Mouse (Mus musculus): Measurements from ENCODE around the gene Tmem178. TPM values are rescaled to one million over a fixed set of nuclear protein-coding genes. Genes with fewer than 3 reads are reported as not detected.

Tmem178 gene
- polyA plus RNA-seq, 1 experiment: 4.0 TPM

GRCm38 (mm10) chr17:80946091-80946885 is 1.9 kb downstream of the Tmem178 start:
- Histone ChIP-seq H3K27me3 (ENCODE audit: control insufficient read depth, insufficient read depth, low read length) (peaks cover 17% of the 10 kb centered on the region), H3K27ac (ENCODE audit: insufficient read depth, low read depth, low read length) (no peak overlapping the region), H3K36me3 (ENCODE audit: control insufficient read depth, insufficient read depth, low read length) (no peaks in the 10 kb centered on the region), H3K4me3 (ENCODE audit: low read depth, low read length) (no peak overlapping the region), H3K4me1 (ENCODE audit: control insufficient read depth, insufficient read depth, insufficient read length, low read length) (no peaks in the 10 kb centered on the region; the same call in 1 of the 2 replicates)
- TF ChIP-seq CTCF (IDR thresholded peaks at IDR 0.05; ENCODE audit: extremely low read depth, insufficient read length, insufficient replicate concordance, low read depth, low read length) (no peak), POLR2A (IDR thresholded peaks at IDR 0.05; ENCODE audit: low read depth, low read length) (no peak)
- WGBS: 67% methylated on average over 5 of the region's 5 CpGs

- Histone ChIP-seq H3K4me1 (ENCODE audit: control insufficient read depth, insufficient read depth, insufficient read length, low read length) (no peaks in the 10 kb centered on the region; the same call in 1 of the 2 replicates), H3K4me3 (ENCODE audit: low read depth, low read length) (no peak overlapping the region), H3K27ac (ENCODE audit: insufficient read depth, low read depth, low read length) (no peak overlapping the region), H3K36me3 (ENCODE audit: control insufficient read depth, insufficient read depth, low read length) (no peaks in the 10 kb centered on the region), H3K27me3 (ENCODE audit: control insufficient read depth, insufficient read depth, low read length) (peaks cover 18% of the 10 kb centered on the region)
- no peak for TF ChIP-seq CTCF (IDR thresholded peaks at IDR 0.05; ENCODE audit: extremely low read depth, insufficient read length, insufficient replicate concordance, low read depth, low read length)
- TF ChIP-seq POLR2A (IDR thresholded peaks at IDR 0.05; ENCODE audit: low read depth, low read length): no peak
- 74% methylated on average over 12 of the region's 12 CpGs for WGBS
Measured at GRCm38 (mm10) chr17:80947075-80947960, 2.9 kb downstream of the Tmem178 start.

DNA sequence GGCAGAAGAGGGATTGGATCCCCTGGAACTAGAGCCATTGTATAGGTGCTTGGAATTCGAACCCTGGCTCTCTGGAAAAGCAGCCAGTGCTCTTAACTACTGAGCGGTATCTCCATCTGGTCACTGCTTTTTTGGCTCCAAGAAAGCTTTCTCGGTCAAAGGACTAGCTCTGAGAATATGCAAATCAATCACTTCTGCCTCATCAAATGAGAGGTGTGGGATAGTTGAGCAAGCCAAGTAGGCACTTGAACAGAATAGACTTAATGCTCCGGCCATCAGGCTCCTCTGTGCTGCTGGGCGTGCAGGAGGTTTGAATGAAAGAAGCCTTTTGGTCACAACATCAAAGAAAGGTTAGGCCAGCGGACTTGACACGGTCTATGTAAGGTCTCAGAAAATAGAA is 5.0 kb downstream of the Tmem178 start:
- WGBS: 85% methylated on average over 7 of the region's 7 CpGs
- peaks cover 13% of the 10 kb centered on the region for H3K27me3 ChIP-seq (ENCODE audit: control insufficient read depth, insufficient read depth, low read length)
- H3K36me3 ChIP-seq (ENCODE audit: control insufficient read depth, insufficient read depth, low read length): no peaks in the 10 kb centered on the region
- H3K4me1 ChIP-seq (ENCODE audit: control insufficient read depth, insufficient read depth, insufficient read length, low read length): no peaks in the 10 kb centered on the region; the same call in 1 of the 2 replicates
- TF ChIP-seq POLR2A (IDR thresholded peaks at IDR 0.05; ENCODE audit: low read depth, low read length): no peak
- TF ChIP-seq CTCF (IDR thresholded peaks at IDR 0.05; ENCODE audit: extremely low read depth, insufficient read length, insufficient replicate concordance, low read depth, low read length): no peak
- H3K27ac ChIP-seq (ENCODE audit: insufficient read depth, low read depth, low read length): no peak overlapping the region
- no peak overlapping the region for H3K4me3 ChIP-seq (ENCODE audit: low read depth, low read length)

GRCm38 (mm10) chr17:80949895-80950294 is 5.5 kb downstream of the Tmem178 start:
- 84% methylated on average over 10 of the region's 10 CpGs for WGBS
- peaks cover 8% of the 10 kb centered on the region for H3K27me3 ChIP-seq (ENCODE audit: control insufficient read depth, insufficient read depth, low read length)
- TF ChIP-seq CTCF (IDR thresholded peaks at IDR 0.05; ENCODE audit: extremely low read depth, insufficient read length, insufficient replicate concordance, low read depth, low read length): no peak
- no peak for TF ChIP-seq POLR2A (IDR thresholded peaks at IDR 0.05; ENCODE audit: low read depth, low read length)
- H3K4me1 ChIP-seq (ENCODE audit: control insufficient read depth, insufficient read depth, insufficient read length, low read length): no peaks in the 10 kb centered on the region; the same call in 1 of the 2 replicates
- no peak overlapping the region for H3K4me3 ChIP-seq (ENCODE audit: low read depth, low read length)
- no peaks in the 10 kb centered on the region for H3K36me3 ChIP-seq (ENCODE audit: control insufficient read depth, insufficient read depth, low read length)
- no peak overlapping the region for H3K27ac ChIP-seq (ENCODE audit: insufficient read depth, low read depth, low read length)

DNA sequence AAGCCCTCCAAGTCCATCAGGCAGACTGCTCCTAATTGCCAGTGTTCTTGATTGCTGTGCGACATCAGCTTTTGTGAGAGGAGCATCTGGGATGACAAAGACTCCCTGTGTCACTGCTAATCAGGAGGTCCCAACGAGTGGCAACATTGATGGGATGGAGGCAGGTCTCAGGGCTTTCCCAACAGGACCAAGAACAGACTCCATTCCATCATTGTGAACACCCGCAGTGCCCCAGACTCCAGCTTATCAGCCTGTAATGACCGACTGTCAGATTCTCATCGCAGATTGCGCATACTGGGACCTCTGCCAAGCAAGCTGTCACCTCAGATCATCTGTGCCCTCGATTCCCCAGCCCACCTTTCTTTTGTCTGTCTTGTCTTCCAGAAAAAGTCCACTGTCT is 7.9 kb downstream of the Tmem178 start:
- WGBS: 42% methylated on average over 7 of the region's 7 CpGs
- H3K36me3 ChIP-seq (ENCODE audit: control insufficient read depth, insufficient read depth, low read length): no peaks in the 10 kb centered on the region
- no peak overlapping the region for H3K4me3 ChIP-seq (ENCODE audit: low read depth, low read length)
- H3K4me1 ChIP-seq (ENCODE audit: control insufficient read depth, insufficient read depth, insufficient read length, low read length): no peaks in the 10 kb centered on the region
- no peak for TF ChIP-seq POLR2A (IDR thresholded peaks at IDR 0.05; ENCODE audit: low read depth, low read length)
- no peak for TF ChIP-seq CTCF (IDR thresholded peaks at IDR 0.05; ENCODE audit: extremely low read depth, insufficient read length, insufficient replicate concordance, low read depth, low read length)
- H3K27ac ChIP-seq (ENCODE audit: insufficient read depth, low read depth, low read length): no peak overlapping the region
- peaks cover 5% of the 10 kb centered on the region; the same call in 1 of the 2 replicates for H3K27me3 ChIP-seq (ENCODE audit: control insufficient read depth, insufficient read depth, low read length)

DNA sequence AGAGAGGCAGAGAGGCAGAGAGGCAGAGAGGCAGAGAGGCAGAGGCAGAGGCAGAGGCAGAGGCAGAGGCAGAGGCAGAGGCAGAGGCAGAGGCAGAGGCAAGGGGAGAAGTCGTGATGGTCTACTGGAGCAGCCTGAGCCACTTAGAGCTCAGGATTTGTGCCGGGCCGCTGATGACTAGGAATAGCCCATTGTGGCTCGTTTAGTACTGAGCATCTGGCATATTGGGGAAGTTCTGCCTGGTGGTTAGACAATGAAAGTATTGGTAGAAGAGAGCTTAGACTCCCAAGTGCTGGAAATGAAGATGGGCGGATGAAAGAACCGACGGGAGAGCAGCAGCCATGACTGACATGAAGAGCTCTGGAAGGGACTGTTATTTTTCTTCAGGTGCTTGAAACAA is 11.0 kb downstream of the Tmem178 start:
- WGBS: 72% methylated on average over 7 of the region's 7 CpGs
- Histone ChIP-seq H3K36me3 (ENCODE audit: control insufficient read depth, insufficient read depth, low read length) (no peaks in the 10 kb centered on the region), H3K27ac (ENCODE audit: insufficient read depth, low read depth, low read length) (no peak overlapping the region), H3K27me3 (ENCODE audit: control insufficient read depth, insufficient read depth, low read length) (0 out of 2 replicates have a peak, but pooled peaks cover 5% of the 10 kb centered on the region), H3K4me1 (ENCODE audit: control insufficient read depth, insufficient read depth, insufficient read length, low read length) (no peaks in the 10 kb centered on the region), H3K4me3 (ENCODE audit: low read depth, low read length) (no peak overlapping the region)
- TF ChIP-seq CTCF (IDR thresholded peaks at IDR 0.05; ENCODE audit: extremely low read depth, insufficient read length, insufficient replicate concordance, low read depth, low read length) (no peak), POLR2A (IDR thresholded peaks at IDR 0.05; ENCODE audit: low read depth, low read length) (no peak)
